Mouse (Mus musculus) kidney, adult 2 months (tissue): Measurements from ENCODE around the gene Mbd3.

ENCODE experiments used
- CTCF ChIP-seq: fragments of 200-500 bp; conservative IDR thresholded peaks from 2 replicates; pipeline ENCODE4 v1.5.1; 2011; ENCODE audit warnings: low read depth, mild to moderate bottlenecking, control low read depth, low read length, moderate library complexity, mixed read lengths; ENCODE audit not compliant: insufficient read depth, insufficient read length
- POLR2A ChIP-seq: fragments of 200-500 bp; IDR thresholded peaks from one replicate; pipeline ENCODE4 v1.6.1; 2011; ENCODE audit warnings: low read depth, low read length, control low read depth

- TF ChIP-seq POLR2A: no peak
- no peak; the same call in 1 of the 2 replicates for TF ChIP-seq CTCF
Measured at GRCm38 (mm10) chr10:80441598-80441997, 42.2 kb upstream of the Mbd3 start.
